Mouse (Mus musculus) embryonic facial prominence, embryonic 15.5 days (tissue): Measurements from ENCODE around the gene Exoc6b. TPM values are rescaled to one million over a fixed set of nuclear protein-coding genes. Genes with fewer than 3 reads are reported as not detected.
"Not testable (repeated sequence)": the region's sequence is repeated elsewhere in the genome, so short reads cannot be mapped to it uniquely, and the experiment has no call there.

Source experiments
- ATAC-seq: fragments of 200-750 bp; cut with Nextera tagmentation; 2 replicates; pipeline ENCODE4 v1.8.0; 2017; ENCODE audit warnings: low read depth, moderate TSS enrichment; ENCODE audit not compliant: insufficient number of reproducible peaks, low FRiP score, low TSS enrichment
- H3K27ac ChIP-seq: fragments of 300-500 bp; sonication (generic); replicated peaks from 2 replicates; pipeline ENCODE4 v1.5.1; 2015; ENCODE audit warnings: mild to moderate bottlenecking, inconsistent platforms
- H3K27me3 ChIP-seq: fragments of 300-500 bp; sonication (generic); 2 replicates; pipeline ENCODE4 v1.6.1; 2015; ENCODE audit warnings: inconsistent platforms
- H3K36me3 ChIP-seq: fragments of 300-500 bp; sonication (generic); 2 replicates; pipeline ENCODE4 v1.6.1; 2015; ENCODE audit warnings: mild to moderate bottlenecking, inconsistent platforms
- H3K4me1 ChIP-seq: fragments of 300-500 bp; sonication (generic); 2 replicates; pipeline ENCODE4 v1.6.1; 2015; ENCODE audit warnings: inconsistent platforms
- H3K4me2 ChIP-seq: fragments of 300-500 bp; sonication (generic); replicated peaks from 2 replicates; pipeline ENCODE4 v1.6.1; 2015; ENCODE audit warnings: mild to moderate bottlenecking, inconsistent platforms
- H3K4me3 ChIP-seq: fragments of 300-500 bp; sonication (generic); replicated peaks from 2 replicates; pipeline ENCODE4 v1.5.1; 2015; ENCODE audit warnings: mild to moderate bottlenecking, inconsistent platforms
- H3K9ac ChIP-seq: fragments of 300-500 bp; sonication (generic); 2 replicates; pipeline ENCODE4 v1.6.1; 2015; ENCODE audit warnings: inconsistent platforms
- H3K9me3 ChIP-seq: fragments of 300-500 bp; sonication (generic); replicated peaks from 2 replicates; pipeline ENCODE4 v1.6.1; 2016; ENCODE audit warnings: inconsistent platforms
- WGBS: fragments of 180-500 bp; shearing (Covaris S2); methylation state at CpG from one replicate; pipeline ENCODE4 v1.1.7; 2015; 5-methylcytosine and 5-hydroxymethylcytosine counted together
- polyA plus RNA-seq: library from polyadenylated mRNA; unstranded; fragments of >200 nt; fragmentation: Nextera tagmentation; extraction: Ambion mirVana; gene quantifications from 2 replicates; pipeline ENCODE4 v1.2.1, GENCODE M21; 2015

Exoc6b gene
- polyA plus RNA-seq: 34.0 and 36.5 TPM in 2 replicates

- peak; percentile 95 for ATAC-seq
- Histone ChIP-seq H3K36me3 (no peaks in the 10 kb centered on the region), H3K4me1 (peaks cover 10% of the 10 kb centered on the region), H3K27ac (peak within 1 kb of the TSS; percentile 90), H3K27me3 (no peaks in the 10 kb centered on the region), H3K9me3 (no peaks in the 10 kb centered on the region), H3K4me2 (peak within 1 kb of the TSS; percentile 59), H3K4me3 (peak within 1 kb of the TSS; percentile 66), H3K9ac (peak within 1 kb of the TSS; percentile 88)
- WGBS: under 1% methylated on average over 62 of the region's 63 CpGs
Measured at GRCm38 (mm10) chr6:85069023-85069985, at the start of gene Exoc6b. Gene Exoc6b (minus strand): TSS chr6:85069513.

- H3K27me3 ChIP-seq, H3K4me2 ChIP-seq, H3K9me3 ChIP-seq, H3K9ac ChIP-seq, H3K4me1 ChIP-seq, H3K36me3 ChIP-seq, H3K27ac ChIP-seq, H3K4me3 ChIP-seq: not testable (repeated sequence)
- ATAC-seq: peak; percentile 39; the same call in 1 of the 2 replicates
- WGBS: 36% methylated on average over 9 of the region's 11 CpGs
Measured at GRCm38 (mm10) chr6:85117545-85118511, 48.5 kb upstream of the Exoc6b start.

GRCm38 (mm10) chr6:85105033-85105615, 35.8 kb upstream of the Exoc6b start:
- no peak overlapping the region for H3K27ac ChIP-seq
- no peak for ATAC-seq
- no peak overlapping the region for H3K4me3 ChIP-seq
- H3K9ac ChIP-seq: no peak overlapping the region
- 83% methylated on average over 10 of the region's 10 CpGs for WGBS
- no peaks in the 10 kb centered on the region for H3K4me1 ChIP-seq
- H3K4me2 ChIP-seq: no peak overlapping the region
- no peaks in the 10 kb centered on the region for H3K36me3 ChIP-seq
- H3K9me3 ChIP-seq: no peaks in the 10 kb centered on the region
- no peaks in the 10 kb centered on the region for H3K27me3 ChIP-seq

- Histone ChIP-seq H3K4me2 (no peak overlapping the region), H3K27ac (no peak overlapping the region), H3K4me1 (no peaks in the 10 kb centered on the region), H3K9ac (no peak overlapping the region), H3K4me3 (no peak overlapping the region), H3K36me3 (no peaks in the 10 kb centered on the region), H3K9me3 (no peaks in the 10 kb centered on the region), H3K27me3 (no peaks in the 10 kb centered on the region)
- no peak for ATAC-seq
- WGBS: 90% methylated on average over 3 of the region's 3 CpGs
Measured at GRCm38 (mm10) chr6:85103321-85103720, 34.0 kb upstream of the Exoc6b start.

GRCm38 (mm10) chr6:85096441-85096840, 27.1 kb upstream of the Exoc6b start:
- WGBS: 61% methylated on average over 2 of the region's 2 CpGs
- H3K27ac ChIP-seq: no peak overlapping the region
- H3K27me3 ChIP-seq: no peaks in the 10 kb centered on the region
- no peaks in the 10 kb centered on the region for H3K36me3 ChIP-seq
- H3K9me3 ChIP-seq: no peaks in the 10 kb centered on the region
- no peaks in the 10 kb centered on the region for H3K4me1 ChIP-seq
- H3K4me3 ChIP-seq: no peak overlapping the region
- H3K4me2 ChIP-seq: no peak overlapping the region
- no peak for ATAC-seq
- no peak overlapping the region for H3K9ac ChIP-seq

- 59% methylated on average over 4 of the region's 4 CpGs for WGBS
- Histone ChIP-seq H3K4me3 (no peak overlapping the region), H3K27me3 (no peaks in the 10 kb centered on the region), H3K4me1 (no peaks in the 10 kb centered on the region), H3K9ac (no peak overlapping the region), H3K4me2 (no peak overlapping the region), H3K36me3 (no peaks in the 10 kb centered on the region), H3K9me3 (no peaks in the 10 kb centered on the region), H3K27ac (no peak overlapping the region)
- no peak for ATAC-seq
Measured at GRCm38 (mm10) chr6:85087425-85087824, 18.1 kb upstream of the Exoc6b start.

GRCm38 (mm10) chr6:85086645-85087044, 17.3 kb upstream of the Exoc6b start:
- Histone ChIP-seq H3K9ac (no peak overlapping the region), H3K27me3 (no peaks in the 10 kb centered on the region), H3K4me3 (no peak overlapping the region), H3K4me1 (no peaks in the 10 kb centered on the region), H3K9me3 (no peaks in the 10 kb centered on the region), H3K4me2 (no peak overlapping the region), H3K27ac (no peak overlapping the region), H3K36me3 (no peaks in the 10 kb centered on the region)
- 61% methylated on average over 3 of the region's 3 CpGs for WGBS
- ATAC-seq: no peak

- H3K4me1 ChIP-seq, H3K27ac ChIP-seq, H3K9ac ChIP-seq, ATAC-seq, H3K4me3 ChIP-seq, H3K36me3 ChIP-seq, H3K27me3 ChIP-seq, H3K4me2 ChIP-seq, H3K9me3 ChIP-seq: not testable (repeated sequence)
- WGBS: 79% methylated on average over 29 of the region's 29 CpGs
Measured at GRCm38 (mm10) chr6:85076179-85076720, 6.9 kb upstream of the Exoc6b start.

- no peaks in the 10 kb centered on the region for H3K36me3 ChIP-seq
- H3K4me3 ChIP-seq: no peak overlapping the region
- H3K4me1 ChIP-seq: no peaks in the 10 kb centered on the region
- H3K27ac ChIP-seq: no peak overlapping the region
- no peak for ATAC-seq
- no peak overlapping the region for H3K9ac ChIP-seq
- H3K9me3 ChIP-seq: no peaks in the 10 kb centered on the region
- H3K4me2 ChIP-seq: no peak overlapping the region
- WGBS: 16% methylated on average over 2 of the region's 2 CpGs
- no peaks in the 10 kb centered on the region for H3K27me3 ChIP-seq
Measured at GRCm38 (mm10) chr6:85074996-85075395, 5.7 kb upstream of the Exoc6b start.

- 2% methylated on average over 17 of the region's 17 CpGs for WGBS
- H3K4me1 ChIP-seq: peaks cover 10% of the 10 kb centered on the region
- H3K4me2 ChIP-seq: peak overlapping the region; percentile 59
- H3K4me3 ChIP-seq: peak overlapping the region; percentile 66
- ATAC-seq: peak; percentile 26
- H3K27ac ChIP-seq: peak overlapping the region; percentile 90
- peak overlapping the region; percentile 88 for H3K9ac ChIP-seq
- no peaks in the 10 kb centered on the region for H3K9me3 ChIP-seq
- no peaks in the 10 kb centered on the region for H3K36me3 ChIP-seq
- no peaks in the 10 kb centered on the region for H3K27me3 ChIP-seq
Measured at GRCm38 (mm10) chr6:85068322-85069022, 841 bp downstream of the Exoc6b start.
